ENCODE assay signal across 19 mouse cellular contexts in the genomic region with DNA sequence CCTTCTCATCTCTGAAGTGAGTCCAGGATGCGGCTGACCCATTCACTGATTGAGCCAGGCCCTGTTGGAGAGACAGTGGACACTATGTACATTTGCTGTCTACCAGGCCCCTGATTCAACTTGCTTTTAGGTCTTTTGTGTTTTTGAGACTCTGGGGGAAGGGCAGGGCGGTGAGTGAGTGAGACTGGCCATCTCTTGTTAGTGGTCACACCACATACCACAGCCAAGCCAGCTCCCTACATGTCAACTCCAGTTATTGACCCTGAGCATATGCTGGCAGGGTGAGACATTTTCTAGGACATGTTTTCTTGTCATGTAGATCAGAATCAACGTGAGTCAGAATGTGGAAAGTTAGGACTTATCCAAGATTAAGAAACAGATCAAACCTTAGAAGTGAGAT.
"Had no signal": no experiment of that assay in that cellular context is flagged by ENCODE, and none has a peak within 500 bp of the region (broad histone marks: within the 10 kb centered on the region; RNA-seq: fewer than 3 reads in every experiment).

No protein-coding gene starts in this region.

- H3K4me3 ChIP-seq: layer of hippocampus, adult 2 months; liver, embryonic 13.5 days; midbrain, embryonic 10.5 days; midbrain, embryonic 13.5 days; myocyte had no signal

- H3K27ac ChIP-seq: kidney, postnatal 0 days; layer of hippocampus, adult 2 months; liver, embryonic 13.5 days; midbrain, embryonic 10.5 days; midbrain, embryonic 13.5 days; stomach, postnatal 0 days had no signal

- H3K4me2 ChIP-seq: liver, embryonic 13.5 days; midbrain, embryonic 13.5 days had no signal

- DNase-seq: kidney, adult 2 months; kidney, postnatal 25 days; layer of hippocampus, adult 9-11 months; liver, embryonic 13.5 days; lung, adult 2 months; lung, postnatal 14 days; lung, postnatal 4 days; right cerebral cortex, adult 18-20 months; right cerebral cortex, postnatal 14 days; right cerebral cortex, postnatal 4 days; thymus, adult 18-20 months; thymus, postnatal 36 days had no signal

- H3K9me3 ChIP-seq: liver, embryonic 13.5 days; midbrain, embryonic 10.5 days; midbrain, embryonic 13.5 days had no signal

- H3K36me3 ChIP-seq: liver, embryonic 13.5 days; midbrain, embryonic 10.5 days; midbrain, embryonic 13.5 days had no signal

- H3K27me3 ChIP-seq: liver, embryonic 13.5 days; midbrain, embryonic 13.5 days had no signal

- ATAC-seq: midbrain, embryonic 13.5 days; midbrain, embryonic 16.5 days had no signal

- H3K9ac ChIP-seq: liver, embryonic 13.5 days; midbrain, embryonic 13.5 days had no signal
